Mouse (Mus musculus) adrenal gland, adult 8-10 months (tissue): ENCODE results near the gene Ebf1. TPM values are rescaled to one million over a fixed set of nuclear protein-coding genes. Genes with fewer than 3 reads are reported as not detected.

Source experiments
- total RNA-seq, 4 experiments: library from RNA; stranded (reverse); gene quantifications; 2 replicates each; pipeline ENCODE4 v1.2.4; 2022

The Ebf1 gene
- total RNA-seq, 4 experiments from 2014 or later: 14.1 to 32.8 (median 23.1) TPM

Other genes starting within 250 kb of the Ebf1 start
- not detected for gene Il12b, start 217.3 kb upstream of the Ebf1 start, total RNA-seq
- 10 to 100 TPM; 35.1 to 58.6 (median 50.5) TPM for gene Ublcp1, start 146.8 kb upstream of the Ebf1 start, total RNA-seq
- gene Rnf145, start 98.4 kb upstream of the Ebf1 start, total RNA-seq: 10 to 100 TPM; 81.6 to 96.2 (median 89.6) TPM